Mouse (Mus musculus) embryonic stem cell, embryonic (primary cell): ENCODE results near the gene Pank3.

Experiments
- CTCF ChIA-PET, 4 experiments: fragments of 300-600 bp in 2 of 4; fragments of 350-600 bp in 2 of 4; sonication (Branson Sonifier 250); formaldehyde crosslinking; loops; one replicate each; lab custom pipeline; 2022; ENCODE audit warnings: inconsistent platforms in 2 of 4; lab: Charles Lee
- POLR2A ChIA-PET, 4 experiments: fragments of 300-600 bp in 2 of 4; fragments of 350-600 bp in 2 of 4; sonication (Branson Sonifier 250); formaldehyde crosslinking; loops; one replicate each; lab custom pipeline; 2022; ENCODE audit warnings: antibody characterized with exemption in 4 of 4, inconsistent platforms in 1 of 4; lab: Charles Lee

Gene Pank3

GRCm38 (mm10) chr11:35811458-35811857 lies 42.2 kb downstream of the Pank3 start:
- ChIA-PET CTCF (interaction anchor here in 3 of 4 experiments (1.1 to 1.6 kb wide), 3 partner anchors 29 to 190 kb away, joined by 3 to 5 read pairs (median 4); no protein-coding TSS in a partner anchor), POLR2A (interaction anchor here (0.7 to 1.5 kb wide), 6 partner anchors 12 to 168 kb away, joined by 3 to 4 read pairs (median 3); no protein-coding TSS in a partner anchor)

GRCm38 (mm10) chr11:35816316-35816715 lies 47.0 kb downstream of the Pank3 start:
- ChIA-PET CTCF (interaction anchor here in 2 of 4 experiments (0.9 to 1.2 kb wide), 2 partner anchors 31 to 185 kb away, joined by 3 read pairs; no protein-coding TSS in a partner anchor), POLR2A (interaction anchor here in 3 of 4 experiments (0.8 to 1.3 kb wide), 6 partner anchors 9 to 110 kb away, joined by 3 to 7 read pairs (median 4); no protein-coding TSS in a partner anchor)

DNA sequence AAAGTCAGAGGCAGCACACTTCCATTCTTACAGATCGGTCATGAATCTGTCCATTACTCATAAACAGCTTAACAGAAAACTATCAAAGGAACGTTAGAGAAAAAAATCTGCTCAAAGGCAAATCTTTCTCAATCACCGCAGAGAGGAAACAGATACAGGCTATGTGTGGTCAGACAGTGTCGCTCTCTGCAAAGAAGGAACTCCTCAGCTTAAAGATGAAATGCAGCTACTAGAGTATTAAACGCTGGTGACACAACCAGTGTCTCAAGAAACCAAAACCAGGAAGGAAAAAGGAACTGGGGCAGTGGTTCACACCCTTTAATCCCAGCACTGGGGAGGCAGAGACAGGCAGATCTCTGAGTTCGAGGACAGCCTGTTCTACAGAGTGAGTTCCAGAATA lies 58.4 kb downstream of the Pank3 start:
- POLR2A ChIA-PET: interaction anchor here in 3 of 4 experiments (1.0 to 1.4 kb wide), 4 partner anchors 9 to 57 kb away, joined by 3 to 7 read pairs (median 4); no protein-coding TSS in a partner anchor
- CTCF ChIA-PET: interaction anchor here in 2 of 4 experiments (0.6 to 1.0 kb wide), 2 partner anchors 8 to 25 kb away, joined by 4 read pairs; no protein-coding TSS in a partner anchor

DNA sequence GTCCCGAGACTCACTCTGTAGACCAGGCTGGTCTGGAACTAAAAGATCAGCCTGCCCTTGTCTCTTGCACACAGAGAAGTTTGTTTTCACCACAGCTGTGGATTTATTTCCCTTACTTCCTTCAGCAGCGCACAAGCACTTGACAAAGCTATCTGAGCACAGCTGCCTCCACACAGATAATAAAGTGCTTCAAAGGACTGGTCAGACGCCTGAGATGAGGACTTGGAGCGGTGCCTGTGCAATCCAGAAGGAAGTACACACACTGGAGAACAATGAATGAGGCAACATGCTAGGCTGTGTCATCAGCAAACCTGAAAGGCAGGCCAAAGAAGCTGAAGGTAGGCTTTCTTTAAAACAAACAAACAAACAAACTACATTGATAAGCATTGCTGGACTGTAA lies 62.9 kb downstream of the Pank3 start:
- ChIA-PET POLR2A (interaction anchor here in 2 of 4 experiments (1.2 to 1.8 kb wide), 2 partner anchors 9 to 62 kb away, joined by 3 to 4 read pairs; partner anchors contain the start of gene Pank3 (in 1 of the 2)), CTCF (interaction anchor here in 3 of 4 experiments (0.6 to 0.7 kb wide), 3 partner anchors 20 to 481 kb away, joined by 3 to 5 read pairs (median 4); no protein-coding TSS in a partner anchor)

DNA sequence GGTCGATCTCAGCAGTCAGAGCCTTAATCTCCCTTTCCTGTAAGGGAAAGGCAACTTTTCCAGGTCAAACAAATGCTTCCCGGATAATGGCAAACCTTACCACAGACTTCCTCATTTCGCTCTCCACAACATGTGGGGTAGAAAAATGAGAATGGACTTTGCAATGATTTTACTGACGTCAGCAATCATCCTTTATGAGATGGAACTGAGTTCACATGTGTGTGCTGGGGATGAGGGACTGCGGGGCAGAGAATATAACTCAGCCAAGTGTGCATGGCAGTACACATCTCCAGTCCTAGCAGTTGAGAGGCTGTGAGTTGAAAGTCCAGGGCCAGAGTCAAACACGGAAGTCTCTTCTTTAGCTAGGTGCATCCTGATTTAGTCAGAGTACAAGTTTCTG lies 64.0 kb downstream of the Pank3 start:
- CTCF ChIA-PET: no interaction called here
- POLR2A ChIA-PET: interaction anchor here in 2 of 4 experiments (1.0 to 1.4 kb wide), 3 partner anchors 9 to 168 kb away, joined by 3 to 4 read pairs (median 4); no protein-coding TSS in a partner anchor

DNA sequence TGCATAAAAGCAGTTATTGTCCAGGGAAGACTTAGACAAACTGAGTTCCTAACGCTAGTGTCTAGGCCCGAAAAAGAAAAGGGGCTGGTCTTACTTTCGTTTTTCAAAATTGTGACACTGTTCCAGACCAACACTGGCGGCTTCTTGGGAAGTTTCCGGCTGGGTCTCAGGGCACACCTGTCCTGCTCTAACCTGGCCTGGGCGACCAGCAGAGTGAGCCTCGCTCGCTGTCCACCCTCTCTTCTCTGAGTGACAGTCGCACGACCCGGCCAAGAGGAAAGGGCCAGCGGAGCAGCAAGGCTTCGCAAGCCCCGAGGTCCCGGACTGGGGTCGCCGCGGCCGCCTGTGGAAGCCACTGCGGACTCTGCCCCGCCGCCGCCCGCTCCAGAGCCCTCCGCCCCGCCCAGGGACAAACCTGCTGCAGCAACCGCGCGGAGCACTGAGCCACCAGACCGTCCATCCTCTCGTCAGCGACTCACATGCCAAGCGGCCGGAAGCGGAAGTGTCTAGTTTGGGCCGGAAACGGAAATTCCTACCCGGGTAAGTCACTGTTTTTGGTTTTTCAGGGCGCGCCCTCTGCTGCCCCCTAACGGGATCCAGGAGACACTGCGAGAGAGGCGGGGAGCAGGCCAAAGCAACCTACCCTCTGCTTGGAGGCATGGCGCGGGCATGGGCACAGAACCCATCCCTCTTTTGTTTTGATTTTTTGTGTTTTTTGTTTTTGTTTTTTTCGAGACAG lies 64.9 kb downstream of the Pank3 start, which contains the start of gene Rars:
TSS of gene Rars (minus strand) at position 485 of the 739 bp plus-strand sequence.
- POLR2A ChIA-PET: interaction anchor here in 2 of 4 experiments (0.8 to 1.4 kb wide), 4 partner anchors 10 to 167 kb away, joined by 3 to 4 read pairs (median 4); no protein-coding TSS in a partner anchor
- CTCF ChIA-PET: no interaction called here

GRCm38 (mm10) chr11:35837156-35838126 lies 68.2 kb downstream of the Pank3 start:
- CTCF ChIA-PET: interaction anchor here in 3 of 4 experiments (0.7 to 2.8 kb wide), 7 partner anchors 15 to 184 kb away, joined by 3 to 13 read pairs (median 4); no protein-coding TSS in a partner anchor
- POLR2A ChIA-PET: interaction anchor here in 3 of 4 experiments (0.6 to 2.3 kb wide), 11 partner anchors 9 to 164 kb away, joined by 3 to 6 read pairs (median 3); partner anchors contain the start of gene Pank3 (in 1 of the 3)

GRCm38 (mm10) chr11:35838345-35839338 lies 69.4 kb downstream of the Pank3 start:
- ChIA-PET CTCF (interaction anchor here (0.7 to 2.8 kb wide), 8 partner anchors 14 to 216 kb away, joined by 3 to 13 read pairs (median 4); no protein-coding TSS in a partner anchor), POLR2A (interaction anchor here (0.6 to 2.3 kb wide), 13 partner anchors 12 to 163 kb away, joined by 3 to 6 read pairs (median 3); partner anchors contain the start of gene Pank3 (in 1 of the 4))

DNA sequence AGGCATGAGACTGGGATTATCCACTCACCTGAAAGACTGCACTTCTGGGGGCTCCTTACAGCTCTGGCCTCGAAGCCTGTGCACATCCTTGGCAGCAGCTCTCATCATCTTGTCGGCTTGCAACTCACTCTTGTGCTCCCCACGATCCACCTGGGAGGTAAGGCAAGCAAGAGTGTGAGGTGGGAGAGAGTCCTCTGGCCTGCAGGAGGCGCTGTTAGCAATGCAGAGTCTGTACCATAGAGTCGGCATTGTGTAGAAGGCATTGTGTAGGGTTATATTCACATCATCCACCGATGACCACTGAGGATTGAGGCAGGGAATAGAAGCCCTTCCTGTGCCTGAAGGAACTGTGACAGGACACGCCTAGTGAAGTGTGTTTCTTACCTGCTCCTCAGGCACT lies 71.0 kb downstream of the Pank3 start:
- CTCF ChIA-PET: interaction anchor here (0.5 to 5.5 kb wide), 11 partner anchors 12 to 671 kb away, joined by 3 to 24 read pairs (median 4); no protein-coding TSS in a partner anchor
- POLR2A ChIA-PET: interaction anchor here in 3 of 4 experiments (0.6 to 1.9 kb wide), 12 partner anchors 9 to 140 kb away, joined by 3 to 6 read pairs (median 4); partner anchors contain the start of gene Wwc1 (in 1 of the 3)

DNA sequence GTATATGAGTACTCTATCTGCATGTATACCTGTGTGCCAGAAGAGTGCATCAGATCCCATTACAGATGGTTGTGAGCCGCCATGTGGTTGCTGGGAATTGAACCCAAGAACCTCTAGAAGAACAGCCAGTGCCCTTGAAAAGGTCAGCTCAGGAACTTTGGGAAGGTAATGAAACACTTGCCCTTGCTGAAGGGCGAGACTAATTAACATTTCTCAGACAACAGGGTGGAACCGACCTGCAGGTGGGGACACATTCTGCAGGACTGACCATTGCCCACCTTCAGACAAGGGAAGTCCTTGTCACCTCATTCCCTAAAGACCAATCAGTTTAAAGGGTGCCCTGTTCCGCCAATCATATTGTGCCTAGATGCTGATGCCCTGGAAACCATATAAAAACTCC lies 71.5 kb downstream of the Pank3 start:
- CTCF ChIA-PET: interaction anchor here in 3 of 4 experiments (0.6 to 5.5 kb wide), 5 partner anchors 28 to 363 kb away, joined by 3 to 24 read pairs (median 12); no protein-coding TSS in a partner anchor
- POLR2A ChIA-PET: interaction anchor here in 3 of 4 experiments (0.6 to 1.9 kb wide), 15 partner anchors 9 to 139 kb away, joined by 3 to 6 read pairs (median 3); partner anchors contain the start of gene Wwc1 (in 1 of the 3)
